Mouse (Mus musculus): ENCODE measurements around the gene Usp45. TPM values are rescaled to one million over a fixed set of nuclear protein-coding genes. Genes with fewer than 3 reads are reported as not detected.
A peak's percentile ranks its signal among the peaks of the same experiment; 100 is the strongest.

Gene Usp45
- total RNA-seq, 1 experiment = 28.3 TPM

GRCm38 (mm10) chr4:21857481-21857880, 90.5 kb downstream of the Usp45 start:
- H3K9me3 ChIP-seq (ENCODE audit: control insufficient read depth, insufficient read depth, low read depth, low read length) = no peaks in the 10 kb centered on the region
- H3K4me3 ChIP-seq (ENCODE audit: insufficient read depth in 1 of 2, low read depth in 1 of 2, low read length in 2 of 2, poor library complexity in 1 of 2, severe bottlenecking in 1 of 2) = no peak overlapping the region
- no peaks in the 10 kb centered on the region; a peak in 1 of 4 replicates for H3K4me1 ChIP-seq (ENCODE audit: control insufficient read depth in 2 of 2, insufficient read depth in 2 of 2, low read length in 2 of 2, poor library complexity in 1 of 2)
- DNase-seq (ENCODE audit: low read depth, low spot score) = no peak
- in situ Hi-C loops (cut with MboI; ENCODE audit: low sequenced_read_pairs in 2 of 2, unreplicated experiment in 2 of 2) = no loop called here
- H3K27ac ChIP-seq (ENCODE audit: insufficient read depth, low read depth, low read length, poor library complexity, severe bottlenecking) = no peak overlapping the region
- H3K36me3 ChIP-seq (ENCODE audit: control insufficient read depth, insufficient read depth, low read length, poor library complexity, severe bottlenecking) = peaks cover 22% of the 10 kb centered on the region
- TF ChIP-seq ZNF384 (IDR thresholded peaks at IDR 0.05; ENCODE audit: low read depth, low read length) (no peak), MAFK (IDR thresholded peaks at IDR 0.05; ENCODE audit: insufficient read depth, low read depth, low read length) (no peak), CHD2 (IDR thresholded peaks at IDR 0.05; ENCODE audit: low read depth, low read length) (no peak), ZC3H11A (IDR thresholded peaks at IDR 0.05; ENCODE audit: borderline replicate concordance, low read depth, low read length) (no peak), HCFC1 (IDR thresholded peaks at IDR 0.05; ENCODE audit: borderline replicate concordance, insufficient read depth, low read length) (no peak)
- no peak overlapping the region for H3K9ac ChIP-seq (ENCODE audit: insufficient read depth, low read depth, low read length, poor library complexity, severe bottlenecking)

- no peak for DNase-seq (ENCODE audit: low read depth, low spot score)
- H3K4me3 ChIP-seq (ENCODE audit: insufficient read depth in 1 of 2, low read depth in 1 of 2, low read length in 2 of 2, poor library complexity in 1 of 2, severe bottlenecking in 1 of 2) = no peak overlapping the region
- H3K4me1 ChIP-seq (ENCODE audit: control insufficient read depth in 2 of 2, insufficient read depth in 2 of 2, low read length in 2 of 2, poor library complexity in 1 of 2) = no peaks in the 10 kb centered on the region
- peaks cover 21% of the 10 kb centered on the region for H3K36me3 ChIP-seq (ENCODE audit: control insufficient read depth, insufficient read depth, low read length, poor library complexity, severe bottlenecking)
- H3K9me3 ChIP-seq (ENCODE audit: control insufficient read depth, insufficient read depth, low read depth, low read length) = no peaks in the 10 kb centered on the region
- in situ Hi-C loops (cut with MboI; ENCODE audit: low sequenced_read_pairs in 2 of 2, unreplicated experiment in 2 of 2) = no loop called here
- H3K9ac ChIP-seq (ENCODE audit: insufficient read depth, low read depth, low read length, poor library complexity, severe bottlenecking) = no peak overlapping the region
- no peak overlapping the region for H3K27ac ChIP-seq (ENCODE audit: insufficient read depth, low read depth, low read length, poor library complexity, severe bottlenecking)
- TF ChIP-seq ZNF384 (IDR thresholded peaks at IDR 0.05; ENCODE audit: low read depth, low read length) (no peak), HCFC1 (IDR thresholded peaks at IDR 0.05; ENCODE audit: borderline replicate concordance, insufficient read depth, low read length) (no peak)
These were observed 98.3 kb downstream of the Usp45 start for GRCm38 (mm10) chr4:21865226-21865625.

GRCm38 (mm10) chr4:21878776-21879175, 111.8 kb downstream of the Usp45 start:
- in situ Hi-C loops (cut with MboI; ENCODE audit: low sequenced_read_pairs in 2 of 2, unreplicated experiment in 2 of 2) = no loop called here
- Histone ChIP-seq H3K27ac (ENCODE audit: insufficient read depth, low read depth, low read length, poor library complexity, severe bottlenecking) (no peak overlapping the region), H3K9me3 (ENCODE audit: control insufficient read depth, insufficient read depth, low read depth, low read length) (no peaks in the 10 kb centered on the region), H3K9ac (ENCODE audit: insufficient read depth, low read depth, low read length, poor library complexity, severe bottlenecking) (no peak overlapping the region), H3K4me3 (ENCODE audit: insufficient read depth in 1 of 2, low read depth in 1 of 2, low read length in 2 of 2, poor library complexity in 1 of 2, severe bottlenecking in 1 of 2) (peak overlapping the region in 1 of 2 experiments; percentile 79; a peak in 2 of 4 replicates), H3K36me3 (ENCODE audit: control insufficient read depth, insufficient read depth, low read length, poor library complexity, severe bottlenecking) (peaks cover 4% of the 10 kb centered on the region), H3K4me1 (ENCODE audit: control insufficient read depth in 2 of 2, insufficient read depth in 2 of 2, low read length in 2 of 2, poor library complexity in 1 of 2) (no peaks in the 10 kb centered on the region)
- DNase-seq (ENCODE audit: low read depth, low spot score) = no peak
- TF ChIP-seq ZNF384 (IDR thresholded peaks at IDR 0.05; ENCODE audit: low read depth, low read length) = 0 out of 2 replicates have a peak, but pooled peaks have one; percentile 23
- no peak for TF ChIP-seq CHD2 (IDR thresholded peaks at IDR 0.05; ENCODE audit: low read depth, low read length)

GRCm38 (mm10) chr4:21879565-21880220, 112.7 kb downstream of the Usp45 start, which contains the start of gene Coq3:
Gene Coq3, plus strand, starts transcription at chr4:21879673.
- Histone ChIP-seq H3K9ac (ENCODE audit: insufficient read depth, low read depth, low read length, poor library complexity, severe bottlenecking) (peak within 1 kb of the TSS; percentile 90), H3K4me1 (ENCODE audit: control insufficient read depth in 2 of 2, insufficient read depth in 2 of 2, low read length in 2 of 2, poor library complexity in 1 of 2) (no peaks in the 10 kb centered on the region), H3K36me3 (ENCODE audit: control insufficient read depth, insufficient read depth, low read length, poor library complexity, severe bottlenecking) (peaks cover 2% of the 10 kb centered on the region; the same call in 1 of the 2 replicates), H3K4me3 (ENCODE audit: insufficient read depth in 1 of 2, low read depth in 1 of 2, low read length in 2 of 2, poor library complexity in 1 of 2, severe bottlenecking in 1 of 2) (peak within 1 kb of the TSS; percentile 79 to 91), H3K9me3 (ENCODE audit: control insufficient read depth, insufficient read depth, low read depth, low read length) (no peaks in the 10 kb centered on the region), H3K27ac (ENCODE audit: insufficient read depth, low read depth, low read length, poor library complexity, severe bottlenecking) (peak within 1 kb of the TSS; percentile 48)
- TF ChIP-seq HCFC1 (IDR thresholded peaks at IDR 0.05; ENCODE audit: borderline replicate concordance, insufficient read depth, low read length) = peak; percentile 79
- no peak; the same call in 1 of the 2 replicates for TF ChIP-seq CHD2 (IDR thresholded peaks at IDR 0.05; ENCODE audit: low read depth, low read length)
- TF ChIP-seq ZNF384 (IDR thresholded peaks at IDR 0.05; ENCODE audit: low read depth, low read length) = no peak
- DNase-seq (ENCODE audit: low read depth, low spot score) = peak; percentile 71
- in situ Hi-C loops (cut with MboI; ENCODE audit: low sequenced_read_pairs in 2 of 2, unreplicated experiment in 2 of 2) = no loop called here

- DNase-seq (ENCODE audit: low read depth, low spot score) = no peak
- Histone ChIP-seq H3K9ac (ENCODE audit: insufficient read depth, low read depth, low read length, poor library complexity, severe bottlenecking) (no peak overlapping the region), H3K9me3 (ENCODE audit: control insufficient read depth, insufficient read depth, low read depth, low read length) (no peaks in the 10 kb centered on the region), H3K4me3 (ENCODE audit: insufficient read depth in 1 of 2, low read depth in 1 of 2, low read length in 2 of 2, poor library complexity in 1 of 2, severe bottlenecking in 1 of 2) (no peak overlapping the region), H3K4me1 (ENCODE audit: control insufficient read depth in 2 of 2, insufficient read depth in 2 of 2, low read length in 2 of 2, poor library complexity in 1 of 2) (no peaks in the 10 kb centered on the region), H3K36me3 (ENCODE audit: control insufficient read depth, insufficient read depth, low read length, poor library complexity, severe bottlenecking) (no peaks in the 10 kb centered on the region; the same call in 1 of the 2 replicates), H3K27ac (ENCODE audit: insufficient read depth, low read depth, low read length, poor library complexity, severe bottlenecking) (no peak overlapping the region)
- in situ Hi-C loops (cut with MboI; ENCODE audit: low sequenced_read_pairs in 2 of 2, unreplicated experiment in 2 of 2) = no loop called here
- TF ChIP-seq ZC3H11A (IDR thresholded peaks at IDR 0.05; ENCODE audit: borderline replicate concordance, low read depth, low read length) = no peak
- no peak for TF ChIP-seq ZNF384 (IDR thresholded peaks at IDR 0.05; ENCODE audit: low read depth, low read length)
- TF ChIP-seq MAFK (IDR thresholded peaks at IDR 0.05; ENCODE audit: insufficient read depth, low read depth, low read length) = no peak
- no peak for TF ChIP-seq CHD2 (IDR thresholded peaks at IDR 0.05; ENCODE audit: low read depth, low read length)
- TF ChIP-seq HCFC1 (IDR thresholded peaks at IDR 0.05; ENCODE audit: borderline replicate concordance, insufficient read depth, low read length) = no peak
These were observed 115.8 kb downstream of the Usp45 start for GRCm38 (mm10) chr4:21882806-21883205.

All from ES-E14 (cell line).